Mouse (Mus musculus) gastrocnemius, adult 8-10 months (tissue): Measurements from ENCODE around the gene Scrn3. TPM values are rescaled to one million over a fixed set of nuclear protein-coding genes. Genes with fewer than 3 reads are reported as not detected.

Experiments used
- DNase-seq, 2 experiments: peaks; one replicate each; pipeline ENCODE4 v3.0.0; 2022; ENCODE audit warnings: low spot score in 2 of 2
- total RNA-seq, 4 experiments: library from RNA; stranded (reverse); gene quantifications; 2 replicates each; pipeline ENCODE4 v1.2.4; 2022

Gene Scrn3
- total RNA-seq, 4 experiments from 2014 or later = 57.9 to 59.9 (median 58.6) TPM

DNA sequence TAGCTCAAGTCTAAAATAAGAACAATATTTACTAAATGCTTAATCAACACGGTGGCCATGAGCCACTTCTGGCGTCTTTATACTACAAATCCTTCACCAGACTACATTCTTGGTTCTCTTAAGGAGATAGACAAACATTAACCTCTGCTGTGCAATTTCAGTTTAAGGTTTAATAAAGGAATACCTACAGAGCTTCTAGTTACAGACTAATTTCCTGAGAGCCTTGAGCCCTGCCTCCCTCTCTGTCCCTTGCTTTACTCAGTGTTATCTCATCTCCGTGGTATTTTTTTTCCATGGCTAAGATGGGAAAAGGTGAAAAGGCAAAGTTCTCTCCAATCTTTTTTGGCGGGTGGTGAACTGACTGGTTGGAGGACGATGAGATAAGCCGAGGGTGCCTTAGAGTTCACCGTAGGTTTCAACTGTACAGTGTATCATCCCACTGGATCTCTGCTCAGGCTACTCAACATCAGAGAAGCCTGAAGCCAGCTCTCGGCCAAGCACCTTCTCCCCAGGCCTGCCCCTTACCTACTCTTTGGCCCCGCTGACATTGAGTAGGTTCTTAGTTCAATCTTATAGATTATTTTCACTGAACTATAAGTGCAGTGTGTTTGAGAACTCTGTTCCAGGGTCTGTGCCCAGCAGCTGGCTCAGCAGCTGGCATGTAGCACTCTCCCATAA is 68.0 kb downstream of the Scrn3 start:
- no peak for DNase-seq

- no peak for DNase-seq
Observed at GRCm38 (mm10) chr2:73385172-73385571, 72.8 kb downstream of the Scrn3 start.

DNA sequence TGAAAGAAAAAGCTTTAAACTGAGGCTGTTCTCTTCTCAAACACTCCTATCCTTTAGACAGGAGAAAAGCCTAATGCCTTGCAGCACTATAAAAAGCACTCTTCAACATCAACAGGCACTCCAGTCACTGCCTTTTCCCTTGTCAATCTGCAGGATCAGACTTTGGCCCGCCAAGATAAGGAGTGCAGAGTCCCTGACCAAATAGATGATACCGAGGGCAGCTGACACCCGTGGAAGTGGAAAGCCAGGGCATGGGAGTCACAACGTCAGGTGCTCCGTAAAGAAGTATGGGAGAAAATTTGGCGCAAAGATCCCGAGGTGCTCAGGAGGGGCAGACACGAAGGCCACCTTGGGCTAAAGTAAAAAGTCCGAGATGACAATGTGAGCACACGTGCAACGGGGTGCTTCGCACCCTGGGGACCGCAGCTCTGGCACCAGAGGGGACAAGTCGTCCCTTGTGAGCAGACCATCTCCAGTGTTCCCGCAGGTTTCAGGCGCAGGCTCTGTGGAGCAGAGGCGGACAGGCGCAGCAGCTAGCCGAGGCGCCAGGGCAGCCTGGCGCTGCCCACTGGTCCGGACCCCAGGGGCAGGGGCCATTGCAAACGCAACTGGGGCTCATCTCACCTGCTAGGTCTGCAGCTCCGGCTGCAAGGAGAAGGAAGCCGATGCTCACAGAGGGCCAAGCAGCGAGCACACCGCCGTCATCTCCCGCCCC is 73.4 kb downstream of the Scrn3 start:
- DNase-seq = no peak

GRCm38 (mm10) chr2:73386356-73387046 is 74.1 kb downstream of the Scrn3 start, which contains the start of gene Gpr155:
Gene Gpr155, minus strand, starts transcription at chr2:73386572.
- peak; percentile 99 to 100 for DNase-seq

Other genes starting within 250 kb of the Scrn3 start
- gene Ola1, start 93.7 kb upstream of the Scrn3 start, total RNA-seq = 10 to 100 TPM; 49.7 to 61.4 (median 53.0) TPM
- not detected for gene Sp9, start 40.7 kb upstream of the Scrn3 start, total RNA-seq
- gene Cir1, start 100 bp downstream of the Scrn3 start, total RNA-seq = 10 to 100 TPM in 2 of 4 experiments, 1 to 10 TPM in 2; 8.8 to 14.1 (median 11.7) TPM
- 10 to 100 TPM; 14.6 to 21.7 (median 19.3) TPM for gene Gpr155, start 74.0 kb downstream of the Scrn3 start, total RNA-seq
- gene Wipf1, start 217.1 kb downstream of the Scrn3 start, total RNA-seq = 10 to 100 TPM in 1 of 4 experiments, 1 to 10 TPM in 3; 4.5 to 10.1 (median 6.6) TPM